Mouse (Mus musculus) urinary bladder, postnatal 36 days (tissue): Measurements from ENCODE around the gene Fam210b.

Source experiments
- DNase-seq, 2 experiments: peaks; one replicate each; pipeline ENCODE4 v3.0.0; 2022; ENCODE audit warnings: low spot score in 2 of 2, mixed read lengths in 1 of 2

Fam210b gene

GRCm38 (mm10) chr2:172401116-172401825, 55.9 kb downstream of the Fam210b start:
- DNase-seq: no peak

- no peak for DNase-seq
Observed at GRCm38 (mm10) chr2:172404239-172404638, 58.9 kb downstream of the Fam210b start.

GRCm38 (mm10) chr2:172405011-172405410, 59.6 kb downstream of the Fam210b start:
- no peak for DNase-seq
